Mouse (Mus musculus) lung, adult 18-20 months (tissue): ENCODE results near the gene Armc5.

ENCODE experiments used
- DNase-seq, 2 experiments: peaks; one replicate each; pipeline ENCODE4 v3.0.0; 2022; ENCODE audit warnings: mixed read lengths in 2 of 2

The Armc5 gene

DNA sequence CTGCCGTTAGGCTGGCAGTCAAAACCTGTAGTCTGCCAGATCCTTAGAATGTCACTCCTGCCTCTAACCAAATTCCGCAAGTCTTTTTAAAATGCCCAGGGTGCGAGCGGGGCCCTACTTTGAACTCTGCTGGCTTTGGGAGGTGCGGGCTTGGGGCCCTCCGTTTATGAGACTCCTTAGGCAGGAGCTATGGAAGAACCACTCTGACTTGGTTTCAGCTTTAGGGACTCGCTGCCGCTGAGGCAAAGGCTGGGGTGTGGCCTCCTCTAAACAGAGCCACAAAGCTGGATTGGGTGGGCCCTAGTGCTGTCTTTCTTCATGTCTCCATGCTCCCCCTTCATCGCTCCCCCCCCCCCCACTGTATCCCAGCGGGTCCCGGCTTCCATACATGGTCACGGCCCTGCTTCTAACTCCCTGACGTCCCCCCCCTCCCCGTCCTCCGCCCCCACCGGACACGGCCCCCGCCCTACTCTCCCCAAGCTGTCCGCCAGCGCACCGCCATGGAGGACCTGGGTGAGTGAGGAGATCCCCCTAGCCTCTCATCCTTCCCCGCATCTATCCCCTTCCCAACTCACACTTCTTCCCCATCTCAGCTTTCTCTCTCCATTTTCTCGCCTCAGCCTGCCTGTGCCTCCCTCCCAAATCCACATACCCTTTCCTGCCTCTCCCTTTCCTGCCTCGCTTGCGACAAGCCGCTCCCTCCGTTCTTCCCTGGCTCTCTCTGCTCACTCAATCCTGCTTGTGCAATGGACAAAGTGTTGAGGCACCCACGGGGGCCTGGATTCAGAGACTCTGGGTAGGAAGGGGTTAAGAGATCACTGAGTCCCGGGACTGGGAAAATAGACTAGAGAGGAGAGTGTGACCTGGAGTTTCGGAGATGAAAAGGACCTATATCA is 9.6 kb downstream of the Armc5 start, which contains the start of gene Tgfb1i1:
Gene Tgfb1i1, plus strand, starts transcription at position 317 of the 896 bp plus-strand sequence.
- peak; percentile 67 to 81 for DNase-seq

GRCm38 (mm10) chr7:128247443-128247842 is 10.3 kb downstream of the Armc5 start:
- DNase-seq = peak; percentile 91 to 93

GRCm38 (mm10) chr7:128248081-128249042 is 11.2 kb downstream of the Armc5 start:
- no peak for DNase-seq

DNA sequence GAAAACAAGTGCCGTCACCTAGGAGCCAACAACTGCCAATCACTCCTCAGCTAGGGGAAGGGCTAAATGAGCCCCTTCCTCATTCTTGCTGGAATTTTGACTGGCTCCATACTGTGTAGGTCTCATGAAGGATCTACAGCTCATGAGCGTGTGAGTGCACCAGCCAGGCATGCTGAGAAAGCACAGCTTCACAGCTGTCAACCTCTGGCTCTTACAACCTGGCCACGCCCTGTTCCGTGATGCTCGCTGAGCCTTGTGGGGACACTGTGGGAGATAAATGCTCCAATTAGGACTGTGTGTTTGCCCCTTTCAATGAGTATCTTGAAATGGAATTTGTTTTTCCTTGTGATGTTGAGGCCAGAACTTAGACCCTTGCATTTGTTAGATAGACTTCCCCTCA is 12.9 kb downstream of the Armc5 start:
- peak in 1 of 2 experiments; percentile 1 for DNase-seq

- DNase-seq = peak in 1 of 2 experiments; percentile 2
Measured at GRCm38 (mm10) chr7:128251946-128252345, 14.8 kb downstream of the Armc5 start.

GRCm38 (mm10) chr7:128252609-128253008 is 15.5 kb downstream of the Armc5 start:
- DNase-seq = no peak

GRCm38 (mm10) chr7:128254978-128255377 is 17.8 kb downstream of the Armc5 start:
- DNase-seq = no peak

- no peak for DNase-seq
Measured at GRCm38 (mm10) chr7:128255757-128256156, 18.6 kb downstream of the Armc5 start.

GRCm38 (mm10) chr7:128256783-128257334 is 19.7 kb downstream of the Armc5 start:
- peak in 1 of 2 experiments; percentile 45 for DNase-seq

DNA sequence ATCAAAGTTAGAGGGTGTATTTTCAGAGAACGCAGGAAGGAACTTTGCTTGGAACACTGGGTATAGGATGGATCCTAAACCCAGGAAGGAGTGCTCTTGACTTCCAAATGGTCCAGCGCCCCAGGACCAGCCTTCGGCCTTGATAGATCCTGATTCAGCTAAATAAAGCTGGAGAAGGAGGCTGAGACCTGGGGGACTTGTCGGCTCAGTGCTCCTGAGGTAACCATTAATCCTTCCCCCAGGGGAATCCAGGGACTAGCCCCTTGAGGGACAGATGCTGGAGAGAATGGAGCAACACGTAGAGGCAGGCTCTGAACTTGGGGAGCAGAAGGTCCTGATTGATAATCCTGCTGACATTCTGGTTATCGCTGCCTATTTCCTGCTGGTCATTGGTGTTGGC is 28.3 kb downstream of the Armc5 start, which contains the start of gene Slc5a2:
Gene Slc5a2, plus strand, starts transcription at position 247 of the 400 bp plus-strand sequence.
- DNase-seq = no peak

DNA sequence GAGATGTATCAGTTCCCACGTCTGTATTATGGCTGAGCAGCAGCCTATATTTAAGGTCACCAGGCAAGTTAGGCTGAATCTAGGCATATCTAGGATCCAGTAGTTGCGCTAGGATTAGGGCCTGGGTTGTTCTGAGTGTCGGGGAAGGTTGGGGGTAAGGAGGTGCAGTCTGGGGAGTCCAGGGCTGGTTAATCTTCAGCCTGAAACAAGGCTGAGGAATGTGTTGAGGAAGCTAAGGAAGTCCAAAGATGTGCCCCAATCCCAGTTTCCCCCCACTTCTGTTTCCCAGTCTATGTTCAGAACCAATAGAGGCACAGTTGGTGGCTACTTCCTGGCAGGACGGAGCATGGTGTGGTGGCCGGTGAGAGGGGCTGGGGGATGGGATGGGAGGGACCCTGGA is 28.9 kb downstream of the Armc5 start:
- no peak for DNase-seq

DNA sequence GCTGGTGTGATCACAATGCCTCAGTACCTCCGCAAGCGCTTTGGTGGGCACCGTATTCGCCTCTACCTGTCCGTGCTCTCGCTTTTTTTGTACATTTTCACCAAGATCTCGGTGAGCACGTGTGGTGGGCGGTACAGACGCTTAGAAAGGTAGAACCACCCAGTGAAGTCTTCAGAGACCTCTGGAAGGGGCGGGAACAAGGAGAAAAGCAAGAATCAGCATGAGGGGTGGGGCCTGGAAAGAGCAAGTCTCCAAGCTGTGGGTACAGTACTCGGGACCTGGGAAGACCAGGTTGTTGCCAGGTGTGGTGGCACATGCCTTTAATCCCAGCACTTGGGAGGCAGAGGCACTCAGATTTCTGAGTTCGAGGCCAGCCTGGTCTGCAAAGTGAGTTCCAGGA is 30.2 kb downstream of the Armc5 start:
- DNase-seq = no peak

GRCm38 (mm10) chr7:128267813-128268212 is 30.7 kb downstream of the Armc5 start:
- DNase-seq = no peak

- no peak for DNase-seq
Measured at GRCm38 (mm10) chr7:128270431-128270850, 33.3 kb downstream of the Armc5 start.

- DNase-seq = no peak
Measured at GRCm38 (mm10) chr7:128271496-128271895, 34.4 kb downstream of the Armc5 start.

DNA sequence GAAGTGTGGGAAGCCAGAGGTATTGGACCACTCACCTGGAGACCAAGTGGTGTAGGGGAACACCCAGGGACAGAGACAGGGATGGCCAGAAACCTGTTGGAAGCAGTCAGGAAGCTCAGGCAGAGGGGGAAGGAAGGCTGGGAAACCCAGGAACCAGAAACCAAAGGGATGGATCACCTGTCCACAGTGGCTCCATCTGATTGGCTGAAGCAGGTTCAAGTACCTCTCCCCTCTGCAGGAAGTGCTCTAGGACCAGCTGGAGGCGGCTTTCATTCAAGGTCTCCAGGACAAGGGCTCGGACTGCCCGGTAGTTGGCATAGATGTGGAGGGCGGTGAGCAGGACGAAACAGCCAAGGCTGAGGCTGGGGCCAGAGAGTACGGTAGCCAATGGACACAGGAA is 38.9 kb downstream of the Armc5 start:
- no peak for DNase-seq

GRCm38 (mm10) chr7:128279750-128280149 is 42.6 kb downstream of the Armc5 start:
- no peak for DNase-seq

DNA sequence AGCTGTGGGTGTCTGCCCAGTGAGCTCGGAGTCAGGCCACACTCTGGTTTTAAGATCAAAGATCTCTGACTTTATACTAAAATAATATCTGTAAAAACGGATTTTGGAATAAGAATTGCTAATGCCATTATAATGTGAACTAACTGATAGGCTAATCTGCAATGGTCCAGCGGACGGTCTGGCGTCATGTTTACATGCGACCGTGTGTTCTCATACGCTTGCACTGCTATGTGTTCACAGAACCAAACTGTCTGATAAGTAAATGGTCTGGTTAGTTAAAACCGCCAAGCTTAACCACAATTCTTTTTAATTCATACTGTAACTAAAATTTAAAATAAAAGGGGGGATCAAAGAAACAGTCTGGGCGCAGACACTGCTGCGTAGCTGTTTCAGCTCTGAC is 44.6 kb downstream of the Armc5 start:
- no peak for DNase-seq

GRCm38 (mm10) chr7:128282532-128283244 is 45.5 kb downstream of the Armc5 start:
- no peak for DNase-seq

DNA sequence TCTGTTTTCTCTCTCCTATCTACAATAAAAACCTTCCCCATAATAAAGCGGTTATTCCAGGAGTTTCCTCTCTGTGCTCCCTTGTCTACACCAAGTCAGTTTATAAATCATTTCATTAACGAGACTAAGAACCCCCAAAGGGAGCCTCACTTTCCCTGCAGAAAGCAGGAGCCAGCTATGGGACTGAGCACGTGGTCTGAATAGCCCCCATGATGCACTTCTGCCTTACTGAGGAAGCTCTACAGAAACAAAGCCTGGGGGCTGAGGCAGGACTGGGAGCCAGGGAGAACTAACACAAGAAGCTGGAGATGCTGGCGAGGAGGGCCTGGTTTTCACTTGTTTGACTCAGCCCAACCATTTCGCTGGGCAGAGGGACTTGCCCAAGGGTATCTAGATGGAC is 46.9 kb downstream of the Armc5 start:
- no peak for DNase-seq

DNA sequence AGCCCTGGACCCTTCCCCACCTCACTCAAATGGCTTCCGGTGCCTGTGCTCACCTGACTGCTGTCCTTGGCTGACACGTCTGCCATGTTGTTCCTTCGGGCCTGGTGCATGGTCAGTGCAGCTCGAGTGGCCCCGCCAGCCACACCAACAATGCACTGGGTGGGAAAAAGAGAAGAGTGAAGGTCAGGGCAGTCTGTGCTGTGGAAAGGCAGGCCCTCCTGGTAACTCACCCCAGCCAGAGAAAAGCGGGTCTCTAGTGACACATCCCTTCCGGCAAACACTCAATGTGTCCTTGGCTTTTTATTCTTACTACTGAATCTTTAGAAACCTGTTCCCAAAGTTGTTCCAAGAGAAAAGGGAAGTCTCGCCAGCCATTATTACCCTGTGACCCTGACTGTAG is 47.9 kb downstream of the Armc5 start:
- no peak for DNase-seq

GRCm38 (mm10) chr7:128288923-128289544 is 51.9 kb downstream of the Armc5 start:
- no peak for DNase-seq
